8 mouse cellular contexts compared by ENCODE assay signal in genomic region chr6:15793602-15794345, GRCm38 (mm10).
A peak's percentile ranks its signal among the peaks of the same experiment; 100 is the strongest.
DNase-seq lines count a peak whose midpoint lies in the region; ATAC-seq and TF ChIP-seq lines count a peak whose summit lies in the region.

No protein-coding gene starts in this region.

- H3K27me3 ChIP-seq in liver, postnatal 0 days (ENCODE audit: insufficient read depth, low read length) = no peaks in the 10 kb centered on the region
- H3K27me3 ChIP-seq in liver, embryonic 11.5 days (replicated peaks; ENCODE audit: control insufficient read depth, insufficient read depth, low read length) = no peaks in the 10 kb centered on the region
- no peaks in the 10 kb centered on the region for H3K27me3 ChIP-seq in kidney, embryonic 16.5 days (ENCODE audit: insufficient read depth, low read length)
- H3K27me3 ChIP-seq in hindbrain, embryonic 16.5 days (replicated peaks; ENCODE audit: control insufficient read depth, insufficient read depth, low read length) = no peaks in the 10 kb centered on the region
- H3K27me3 ChIP-seq in midbrain, embryonic 10.5 days (ENCODE audit: low read depth, poor library complexity, severe bottlenecking) = peaks cover 24% of the 10 kb centered on the region

- no peaks in the 10 kb centered on the region for H3K9me3 ChIP-seq in liver, postnatal 0 days (ENCODE audit: low read length)
- no peaks in the 10 kb centered on the region for H3K9me3 ChIP-seq in liver, embryonic 11.5 days (ENCODE audit: control insufficient read depth, low read length)
- no peaks in the 10 kb centered on the region for H3K9me3 ChIP-seq in kidney, embryonic 16.5 days (ENCODE audit: low read length)
- H3K9me3 ChIP-seq in hindbrain, embryonic 16.5 days (ENCODE audit: control insufficient read depth, low read length) = no peaks in the 10 kb centered on the region
- no peaks in the 10 kb centered on the region for H3K9me3 ChIP-seq in midbrain, embryonic 10.5 days (replicated peaks)

- DNase-seq in liver, postnatal 0 days = no peak
- DNase-seq in liver, embryonic 11.5 days (ENCODE audit: low spot score) = no peak
- peak; percentile 73 for DNase-seq in gastrocnemius, adult 18-20 months (ENCODE audit: low spot score)
- DNase-seq in skeletal muscle tissue, adult 2 months (ENCODE audit: low read depth, low spot score) = peak; percentile 61
- no peak for DNase-seq in layer of hippocampus, postnatal 25 days (ENCODE audit: extremely low spot score in 1 of 2, low spot score in 1 of 2)
- DNase-seq in midbrain, embryonic 10.5 days (ENCODE audit: low spot score) = no peak

- H3K4me3 ChIP-seq in liver, postnatal 0 days (ENCODE audit: low read depth, low read length) = no peak overlapping the region; the same call in 1 of the 2 replicates
- H3K4me3 ChIP-seq in liver, embryonic 11.5 days (ENCODE audit: low read depth, low read length) = no peak overlapping the region
- H3K4me3 ChIP-seq in kidney, embryonic 16.5 days (ENCODE audit: low read length) = no peak overlapping the region
- no peak overlapping the region for H3K4me3 ChIP-seq in hindbrain, embryonic 16.5 days (ENCODE audit: low read length)
- no peak overlapping the region for H3K4me3 ChIP-seq in midbrain, embryonic 10.5 days

- no peak overlapping the region for H3K27ac ChIP-seq in liver, postnatal 0 days (ENCODE audit: low read depth)
- H3K27ac ChIP-seq in liver, embryonic 11.5 days (ENCODE audit: low read depth, low read length) = no peak overlapping the region
- H3K27ac ChIP-seq in kidney, embryonic 16.5 days (ENCODE audit: low read length) = peak overlapping the region; percentile 26
- H3K27ac ChIP-seq in hindbrain, embryonic 16.5 days (ENCODE audit: low read depth, low read length) = no peak overlapping the region
- H3K27ac ChIP-seq in midbrain, embryonic 10.5 days (replicated peaks) = no peak overlapping the region

- no peak for TF ChIP-seq EP300 in liver, postnatal 0 days (IDR thresholded peaks at IDR 0.05; ENCODE audit: low read depth)

- 55% methylated on average over 8 of the region's 8 CpGs for WGBS in liver, postnatal 0 days (ENCODE audit: insufficient replicate concordance)
- 76% methylated on average over 8 of the region's 8 CpGs for WGBS in liver, embryonic 11.5 days
- WGBS in kidney, embryonic 16.5 days = 52% methylated on average over 8 of the region's 8 CpGs
- WGBS in hindbrain, embryonic 16.5 days = 78% methylated on average over 8 of the region's 8 CpGs
- WGBS in midbrain, embryonic 10.5 days = 90% methylated on average over 8 of the region's 8 CpGs

- 0 out of 2 replicates have a peak, but pooled peaks cover 2% of the 10 kb centered on the region for H3K4me1 ChIP-seq in liver, postnatal 0 days (ENCODE audit: insufficient read depth)
- no peaks in the 10 kb centered on the region for H3K4me1 ChIP-seq in liver, embryonic 11.5 days (replicated peaks; ENCODE audit: control insufficient read depth, insufficient read depth, low read length)
- peaks cover 8% of the 10 kb centered on the region for H3K4me1 ChIP-seq in kidney, embryonic 16.5 days (ENCODE audit: insufficient read depth, low read length)
- H3K4me1 ChIP-seq in hindbrain, embryonic 16.5 days (ENCODE audit: control insufficient read depth, insufficient read depth, low read depth, low read length) = no peaks in the 10 kb centered on the region
- H3K4me1 ChIP-seq in midbrain, embryonic 10.5 days = peaks cover 15% of the 10 kb centered on the region

- no peaks in the 10 kb centered on the region for H3K36me3 ChIP-seq in liver, postnatal 0 days (replicated peaks; ENCODE audit: insufficient read depth, low read length)
- no peaks in the 10 kb centered on the region for H3K36me3 ChIP-seq in liver, embryonic 11.5 days (ENCODE audit: control insufficient read depth, insufficient read depth, low read length)
- no peaks in the 10 kb centered on the region for H3K36me3 ChIP-seq in kidney, embryonic 16.5 days (ENCODE audit: insufficient read depth, low read length)
- no peaks in the 10 kb centered on the region for H3K36me3 ChIP-seq in hindbrain, embryonic 16.5 days (ENCODE audit: control insufficient read depth, insufficient read depth, low read length)
- H3K36me3 ChIP-seq in midbrain, embryonic 10.5 days = no peaks in the 10 kb centered on the region

- no peak overlapping the region for H3K9ac ChIP-seq in liver, postnatal 0 days (replicated peaks)
- no peak overlapping the region for H3K9ac ChIP-seq in liver, embryonic 11.5 days (ENCODE audit: low read depth, low read length)
- H3K9ac ChIP-seq in kidney, embryonic 16.5 days (replicated peaks; ENCODE audit: low read length) = no peak overlapping the region
- H3K9ac ChIP-seq in hindbrain, embryonic 16.5 days (ENCODE audit: low read depth, low read length) = no peak overlapping the region

- no peak for ATAC-seq in liver, postnatal 0 days
- no peak for ATAC-seq in liver, embryonic 11.5 days (replicated peaks; ENCODE audit: low FRiP score)
- ATAC-seq in kidney, embryonic 16.5 days (ENCODE audit: low FRiP score, low TSS enrichment) = no peak
- ATAC-seq in hindbrain, embryonic 16.5 days = no peak

- no peak for TF ChIP-seq CTCF in liver, postnatal 0 days (IDR thresholded peaks at IDR 0.05; ENCODE audit: low read depth)

- peak overlapping the region; percentile 47 for H3K4me2 ChIP-seq in liver, postnatal 0 days (ENCODE audit: low read depth, low read length)
- H3K4me2 ChIP-seq in liver, embryonic 11.5 days = no peak overlapping the region
- H3K4me2 ChIP-seq in kidney, embryonic 16.5 days (replicated peaks; ENCODE audit: low read depth, low read length) = peak overlapping the region; percentile 1; the same call in 1 of the 2 replicates
- H3K4me2 ChIP-seq in hindbrain, embryonic 16.5 days (ENCODE audit: low read length) = no peak overlapping the region

Comparison
In these comparisons a context has a peak if more than half of its experiments do, and no peak if none do; other contexts are left out.
1. H3K4me2 ChIP-seq: peak in liver, postnatal 0 days (single experiment) and kidney, embryonic 16.5 days (single experiment); none in liver, embryonic 11.5 days (single experiment) and hindbrain, embryonic 16.5 days (single experiment).
2. DNase-seq: peak in gastrocnemius, adult 18-20 months (single experiment) and skeletal muscle tissue, adult 2 months (single experiment); none in liver, postnatal 0 days (single experiment), liver, embryonic 11.5 days (single experiment), layer of hippocampus, postnatal 25 days (0 of 2) and midbrain, embryonic 10.5 days (single experiment).